Mouse (Mus musculus): ENCODE data around the gene Clrn1. TPM values are rescaled to one million over a fixed set of nuclear protein-coding genes. Genes with fewer than 3 reads are reported as not detected.
"Not testable (repeated sequence)": the region's sequence is repeated elsewhere in the genome, so short reads cannot be mapped to it uniquely, and the experiment has no call there.

Gene Clrn1
- polyA plus RNA-seq, 1 experiment from 2014 or later: 0.08 TPM

- Histone ChIP-seq H3K9ac (ENCODE audit: low read length) (no peak overlapping the region), H3K27ac (ENCODE audit: low read length) (no peak overlapping the region), H3K36me3 (ENCODE audit: control insufficient read depth, insufficient read depth, low read length) (no peaks in the 10 kb centered on the region), H3K4me1 (replicated peaks; ENCODE audit: control insufficient read depth, insufficient read depth, low read length) (no peaks in the 10 kb centered on the region), H3K4me2 (ENCODE audit: low read depth, low read length) (no peak overlapping the region), H3K27me3 (ENCODE audit: control insufficient read depth, insufficient read depth, low read depth, low read length) (no peaks in the 10 kb centered on the region), H3K9me3 (ENCODE audit: control insufficient read depth, low read length) (no peaks in the 10 kb centered on the region), H3K4me3 (ENCODE audit: low read length) (no peak overlapping the region)
- no peak for ATAC-seq (ENCODE audit: low read depth)
- WGBS: 72% methylated on average over 3 of the region's 3 CpGs
These were observed 4.5 kb upstream of the Clrn1 start for GRCm38 (mm10) chr3:58889670-58890069.

GRCm38 (mm10) chr3:58888131-58888715, 3.1 kb upstream of the Clrn1 start:
- Histone ChIP-seq H3K9ac (ENCODE audit: low read length) (no peak overlapping the region), H3K4me2 (ENCODE audit: low read depth, low read length) (no peak overlapping the region), H3K27me3 (ENCODE audit: control insufficient read depth, insufficient read depth, low read depth, low read length) (no peaks in the 10 kb centered on the region), H3K27ac (ENCODE audit: low read length) (no peak overlapping the region), H3K9me3 (ENCODE audit: control insufficient read depth, low read length) (no peaks in the 10 kb centered on the region), H3K36me3 (ENCODE audit: control insufficient read depth, insufficient read depth, low read length) (no peaks in the 10 kb centered on the region), H3K4me3 (ENCODE audit: low read length) (no peak overlapping the region), H3K4me1 (replicated peaks; ENCODE audit: control insufficient read depth, insufficient read depth, low read length) (no peaks in the 10 kb centered on the region)
- no peak for ATAC-seq (ENCODE audit: low read depth)
- 78% methylated on average over 7 of the region's 7 CpGs for WGBS

DNA sequence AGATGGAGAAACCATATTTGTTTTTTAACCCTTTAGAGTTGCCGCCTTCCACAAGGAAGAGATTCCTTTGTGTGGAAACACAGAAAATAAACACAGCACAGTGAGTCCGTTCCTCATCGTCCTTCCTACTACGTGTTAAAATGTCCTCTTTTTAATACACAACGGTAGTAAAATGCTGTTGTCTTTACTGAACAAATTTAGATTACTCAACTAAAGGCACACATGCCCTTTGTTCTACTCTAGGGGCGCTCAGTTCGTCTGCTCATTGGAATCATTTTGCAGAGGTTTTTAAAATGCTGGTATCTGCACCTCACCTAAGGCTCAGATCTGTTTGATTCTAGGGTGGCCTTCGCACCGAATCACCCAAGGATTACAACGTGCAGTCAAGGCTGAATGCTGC, 2.6 kb upstream of the Clrn1 start:
- no peaks in the 10 kb centered on the region for H3K9me3 ChIP-seq (ENCODE audit: control insufficient read depth, low read length)
- WGBS: 80% methylated on average over 10 of the region's 10 CpGs
- no peaks in the 10 kb centered on the region for H3K4me1 ChIP-seq (replicated peaks; ENCODE audit: control insufficient read depth, insufficient read depth, low read length)
- no peaks in the 10 kb centered on the region for H3K36me3 ChIP-seq (ENCODE audit: control insufficient read depth, insufficient read depth, low read length)
- ATAC-seq (ENCODE audit: low read depth): no peak
- H3K9ac ChIP-seq (ENCODE audit: low read length): no peak overlapping the region
- H3K27me3 ChIP-seq (ENCODE audit: control insufficient read depth, insufficient read depth, low read depth, low read length): no peaks in the 10 kb centered on the region
- H3K4me2 ChIP-seq (ENCODE audit: low read depth, low read length): no peak overlapping the region
- H3K27ac ChIP-seq (ENCODE audit: low read length): no peak overlapping the region
- no peak overlapping the region for H3K4me3 ChIP-seq (ENCODE audit: low read length)

- H3K36me3 ChIP-seq (ENCODE audit: control insufficient read depth, insufficient read depth, low read length): no peaks in the 10 kb centered on the region
- no peaks in the 10 kb centered on the region for H3K9me3 ChIP-seq (ENCODE audit: control insufficient read depth, low read length)
- H3K27me3 ChIP-seq (ENCODE audit: control insufficient read depth, insufficient read depth, low read depth, low read length): no peaks in the 10 kb centered on the region
- ATAC-seq (ENCODE audit: low read depth): no peak
- H3K27ac ChIP-seq (ENCODE audit: low read length): no peak overlapping the region
- no peaks in the 10 kb centered on the region for H3K4me1 ChIP-seq (replicated peaks; ENCODE audit: control insufficient read depth, insufficient read depth, low read length)
- no peak overlapping the region for H3K4me3 ChIP-seq (ENCODE audit: low read length)
- H3K9ac ChIP-seq (ENCODE audit: low read length): no peak overlapping the region
- no peak overlapping the region for H3K4me2 ChIP-seq (ENCODE audit: low read depth, low read length)
These were observed 1.6 kb downstream of the Clrn1 start for GRCm38 (mm10) chr3:58883511-58883907.

GRCm38 (mm10) chr3:58882878-58883510, 2.1 kb downstream of the Clrn1 start:
- Histone ChIP-seq H3K36me3 (ENCODE audit: control insufficient read depth, insufficient read depth, low read length) (no peaks in the 10 kb centered on the region), H3K27ac (ENCODE audit: low read length) (no peak overlapping the region), H3K9ac (ENCODE audit: low read length) (no peak overlapping the region), H3K4me3 (ENCODE audit: low read length) (no peak overlapping the region), H3K9me3 (ENCODE audit: control insufficient read depth, low read length) (no peaks in the 10 kb centered on the region), H3K4me2 (ENCODE audit: low read depth, low read length) (no peak overlapping the region), H3K4me1 (replicated peaks; ENCODE audit: control insufficient read depth, insufficient read depth, low read length) (no peaks in the 10 kb centered on the region), H3K27me3 (ENCODE audit: control insufficient read depth, insufficient read depth, low read depth, low read length) (no peaks in the 10 kb centered on the region)
- WGBS: 12% methylated on average over 8 of the region's 8 CpGs
- ATAC-seq (ENCODE audit: low read depth): no peak

- no peak overlapping the region for H3K9ac ChIP-seq (ENCODE audit: low read length)
- no peak overlapping the region for H3K27ac ChIP-seq (ENCODE audit: low read length)
- H3K9me3 ChIP-seq (ENCODE audit: control insufficient read depth, low read length): no peaks in the 10 kb centered on the region
- no peaks in the 10 kb centered on the region for H3K36me3 ChIP-seq (ENCODE audit: control insufficient read depth, insufficient read depth, low read length)
- no peak overlapping the region for H3K4me2 ChIP-seq (ENCODE audit: low read depth, low read length)
- no peak overlapping the region for H3K4me3 ChIP-seq (ENCODE audit: low read length)
- ATAC-seq (ENCODE audit: low read depth): no peak
- H3K4me1 ChIP-seq (replicated peaks; ENCODE audit: control insufficient read depth, insufficient read depth, low read length): no peaks in the 10 kb centered on the region
- WGBS: 93% methylated on average over 1 of the region's 1 CpGs
- H3K27me3 ChIP-seq (ENCODE audit: control insufficient read depth, insufficient read depth, low read depth, low read length): no peaks in the 10 kb centered on the region
These were observed 4.1 kb downstream of the Clrn1 start for GRCm38 (mm10) chr3:58881016-58881415.

DNA sequence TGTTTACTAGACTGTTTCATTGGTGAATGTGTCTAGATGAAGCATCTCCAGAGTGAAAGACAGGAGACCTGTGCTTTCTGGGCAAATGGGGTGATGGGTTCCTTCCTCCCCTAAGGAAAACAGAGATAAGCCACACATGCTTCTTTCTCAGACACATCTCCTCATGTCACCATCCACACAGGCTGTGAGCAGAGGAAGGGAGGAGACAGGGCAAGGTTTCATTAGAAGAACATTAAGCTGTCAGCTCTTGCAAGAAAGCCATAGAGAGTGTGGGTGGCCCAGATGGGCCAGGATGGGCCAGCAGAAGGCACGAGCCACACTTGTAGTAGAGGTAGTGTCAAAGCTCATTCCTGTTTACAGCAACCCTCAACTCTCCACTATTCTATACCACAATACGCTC, 5.0 kb downstream of the Clrn1 start:
- Histone ChIP-seq H3K9ac (ENCODE audit: low read length) (no peak overlapping the region), H3K27ac (ENCODE audit: low read length) (no peak overlapping the region), H3K36me3 (ENCODE audit: control insufficient read depth, insufficient read depth, low read length) (no peaks in the 10 kb centered on the region), H3K4me2 (ENCODE audit: low read depth, low read length) (no peak overlapping the region), H3K27me3 (ENCODE audit: control insufficient read depth, insufficient read depth, low read depth, low read length) (no peaks in the 10 kb centered on the region), H3K4me1 (replicated peaks; ENCODE audit: control insufficient read depth, insufficient read depth, low read length) (no peaks in the 10 kb centered on the region), H3K9me3 (ENCODE audit: control insufficient read depth, low read length) (no peaks in the 10 kb centered on the region), H3K4me3 (ENCODE audit: low read length) (no peak overlapping the region)
- 62% methylated on average over 2 of the region's 2 CpGs for WGBS
- ATAC-seq (ENCODE audit: low read depth): no peak

DNA sequence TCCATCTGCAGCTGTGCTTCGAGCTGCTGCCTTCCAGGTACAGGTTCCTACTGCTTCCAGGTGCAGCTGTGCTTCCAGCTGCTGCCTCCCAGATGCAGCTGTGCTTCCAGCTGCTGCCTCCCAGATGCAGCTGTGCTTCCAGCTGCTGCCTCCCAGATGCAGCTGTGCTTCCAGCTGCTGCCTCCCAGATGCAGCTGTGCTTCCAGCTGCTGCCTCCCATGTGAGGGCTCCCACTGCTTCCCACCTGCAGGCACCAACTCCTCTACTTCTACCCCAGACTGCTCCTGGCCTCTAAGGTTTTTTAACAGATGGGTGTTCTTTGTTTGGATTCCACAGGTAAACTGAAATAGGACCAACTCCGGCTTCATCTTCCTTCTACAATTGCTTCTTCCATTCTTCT, 13.3 kb downstream of the Clrn1 start:
- not testable (repeated sequence) for H3K4me3 ChIP-seq (ENCODE audit: low read length); H3K9ac ChIP-seq (ENCODE audit: low read length); H3K27ac ChIP-seq (ENCODE audit: low read length); H3K36me3 ChIP-seq (ENCODE audit: control insufficient read depth, insufficient read depth, low read length); H3K9me3 ChIP-seq (ENCODE audit: control insufficient read depth, low read length); H3K4me2 ChIP-seq (ENCODE audit: low read depth, low read length); H3K27me3 ChIP-seq (ENCODE audit: control insufficient read depth, insufficient read depth, low read depth, low read length); H3K4me1 ChIP-seq (replicated peaks; ENCODE audit: control insufficient read depth, insufficient read depth, low read length); ATAC-seq (ENCODE audit: low read depth)
- WGBS: 78% methylated on average over 2 of the region's 2 CpGs

GRCm38 (mm10) chr3:58865690-58866089, 19.4 kb downstream of the Clrn1 start:
- Histone ChIP-seq H3K36me3 (ENCODE audit: control insufficient read depth, insufficient read depth, low read length) (no peaks in the 10 kb centered on the region), H3K9me3 (ENCODE audit: control insufficient read depth, low read length) (no peaks in the 10 kb centered on the region), H3K27me3 (ENCODE audit: control insufficient read depth, insufficient read depth, low read depth, low read length) (no peaks in the 10 kb centered on the region), H3K4me3 (ENCODE audit: low read length) (no peak overlapping the region), H3K27ac (ENCODE audit: low read length) (no peak overlapping the region), H3K4me1 (replicated peaks; ENCODE audit: control insufficient read depth, insufficient read depth, low read length) (no peaks in the 10 kb centered on the region), H3K4me2 (ENCODE audit: low read depth, low read length) (no peak overlapping the region), H3K9ac (ENCODE audit: low read length) (no peak overlapping the region)
- WGBS: 40% methylated on average over 7 of the region's 7 CpGs
- ATAC-seq (ENCODE audit: low read depth): no peak

GRCm38 (mm10) chr3:58862976-58863375, 22.2 kb downstream of the Clrn1 start:
- WGBS: 35% methylated on average over 2 of the region's 2 CpGs
- no peaks in the 10 kb centered on the region for H3K9me3 ChIP-seq (ENCODE audit: control insufficient read depth, low read length)
- no peak overlapping the region for H3K4me3 ChIP-seq (ENCODE audit: low read length)
- no peak overlapping the region for H3K27ac ChIP-seq (ENCODE audit: low read length)
- no peak overlapping the region for H3K9ac ChIP-seq (ENCODE audit: low read length)
- H3K4me2 ChIP-seq (ENCODE audit: low read depth, low read length): no peak overlapping the region
- no peaks in the 10 kb centered on the region for H3K36me3 ChIP-seq (ENCODE audit: control insufficient read depth, insufficient read depth, low read length)
- no peaks in the 10 kb centered on the region for H3K4me1 ChIP-seq (replicated peaks; ENCODE audit: control insufficient read depth, insufficient read depth, low read length)
- no peak for ATAC-seq (ENCODE audit: low read depth)
- H3K27me3 ChIP-seq (ENCODE audit: control insufficient read depth, insufficient read depth, low read depth, low read length): no peaks in the 10 kb centered on the region

Measured in lung, embryonic 16.5 days (tissue).